23 mouse cellular contexts compared by ENCODE assay signal in genomic region chr10:37270236-37271000, GRCm38 (mm10).
DNase-seq lines count a peak whose midpoint lies in the region; ATAC-seq and TF ChIP-seq lines count a peak whose summit lies in the region.
"Had no signal": no experiment of that assay in that cellular context is flagged by ENCODE, and none has a peak within 500 bp of the region (broad histone marks: within the 10 kb centered on the region; RNA-seq: fewer than 3 reads in every experiment).

No protein-coding gene starts in this region.

- H3K36me3 ChIP-seq in midbrain, embryonic 14.5 days (ENCODE audit: control insufficient read depth, insufficient read depth, low read length): no peaks in the 10 kb centered on the region
- no peaks in the 10 kb centered on the region for H3K36me3 ChIP-seq in forebrain, embryonic 13.5 days (ENCODE audit: poor library complexity, severe bottlenecking)
- H3K36me3 ChIP-seq: embryonic facial prominence, embryonic 12.5 days; forebrain, embryonic 12.5 days; G1E; heart, embryonic 13.5 days; hindbrain, embryonic 12.5 days; liver, embryonic 13.5 days had no signal

- no peaks in the 10 kb centered on the region for H3K27me3 ChIP-seq in midbrain, embryonic 14.5 days (ENCODE audit: control insufficient read depth, insufficient read depth, low read length)
- H3K27me3 ChIP-seq in forebrain, embryonic 13.5 days: no peaks in the 10 kb centered on the region
- H3K27me3 ChIP-seq: embryonic facial prominence, embryonic 12.5 days; forebrain, embryonic 12.5 days; heart, embryonic 13.5 days; hindbrain, embryonic 12.5 days; liver, embryonic 13.5 days; Patski had no signal

- no peak overlapping the region for H3K4me3 ChIP-seq in left cerebral cortex, adult 2 months
- no peak overlapping the region for H3K4me3 ChIP-seq in midbrain, embryonic 14.5 days (replicated peaks; ENCODE audit: low read depth, low read length)
- no peak overlapping the region for H3K4me3 ChIP-seq in forebrain, embryonic 13.5 days
- H3K4me3 ChIP-seq: embryonic facial prominence, embryonic 12.5 days; forebrain, embryonic 12.5 days; heart, embryonic 13.5 days; hindbrain, embryonic 12.5 days; liver, embryonic 13.5 days had no signal

- 85% methylated on average over 10 of the region's 10 CpGs for WGBS in midbrain, embryonic 14.5 days
- WGBS in forebrain, embryonic 13.5 days: 86% methylated on average over 10 of the region's 10 CpGs

- DNase-seq in cerebellum, postnatal 36 days: peak; percentile 3 to 9
- peak; percentile 5 for DNase-seq in left cerebral cortex, postnatal 4 days
- DNase-seq in left cerebral cortex, adult 2 months (ENCODE audit: extremely low spot score in 1 of 2, low spot score in 2 of 2): no peak
- peak; percentile 17 for DNase-seq in brain, adult 2 months (ENCODE audit: low read depth, low spot score)
- peak; percentile 17 for DNase-seq in midbrain, embryonic 14.5 days
- DNase-seq: adrenal gland, postnatal 36 days; heart, adult 18-20 months; heart, postnatal 14 days; kidney, adult 2 months; kidney, postnatal 25 days; liver, embryonic 13.5 days; lung, adult 2 months; lung, postnatal 14 days; right cerebral cortex, postnatal 14 days; thymus, postnatal 25 days had no signal

- no peak for ATAC-seq in cerebellum, adult (ENCODE audit: insufficient number of reproducible peaks, low FRiP score, low TSS enrichment)
- no peak for ATAC-seq in midbrain, embryonic 14.5 days (ENCODE audit: low FRiP score, low TSS enrichment)
- ATAC-seq in forebrain, embryonic 13.5 days: no peak
- ATAC-seq: Patski had no signal

- TF ChIP-seq CTCF in left cerebral cortex, adult 2 months (IDR thresholded peaks at IDR 0.05): no peak

- no peak overlapping the region for H3K27ac ChIP-seq in left cerebral cortex, adult 2 months
- H3K27ac ChIP-seq in midbrain, embryonic 14.5 days (replicated peaks; ENCODE audit: low read depth, low read length): no peak overlapping the region
- H3K27ac ChIP-seq in forebrain, embryonic 13.5 days: no peak overlapping the region
- H3K27ac ChIP-seq: embryonic facial prominence, embryonic 12.5 days; forebrain, embryonic 12.5 days; heart, embryonic 13.5 days; hindbrain, embryonic 12.5 days; liver, embryonic 13.5 days had no signal

- no peak overlapping the region for H3K9ac ChIP-seq in midbrain, embryonic 14.5 days (replicated peaks; ENCODE audit: low read length)
- no peak overlapping the region for H3K9ac ChIP-seq in forebrain, embryonic 13.5 days
- H3K9ac ChIP-seq: embryonic facial prominence, embryonic 12.5 days; forebrain, embryonic 12.5 days; heart, embryonic 13.5 days; hindbrain, embryonic 12.5 days; liver, embryonic 13.5 days had no signal

- no peak overlapping the region for H3K4me2 ChIP-seq in midbrain, embryonic 14.5 days (ENCODE audit: low read length)
- H3K4me2 ChIP-seq in forebrain, embryonic 13.5 days: no peak overlapping the region
- H3K4me2 ChIP-seq: embryonic facial prominence, embryonic 12.5 days; forebrain, embryonic 12.5 days; heart, embryonic 13.5 days; hindbrain, embryonic 12.5 days; liver, embryonic 13.5 days had no signal

- H3K9me3 ChIP-seq in midbrain, embryonic 14.5 days (ENCODE audit: control insufficient read depth, low read length): no peaks in the 10 kb centered on the region
- H3K9me3 ChIP-seq in forebrain, embryonic 13.5 days (replicated peaks): no peaks in the 10 kb centered on the region
- H3K9me3 ChIP-seq: embryonic facial prominence, embryonic 12.5 days; forebrain, embryonic 12.5 days; G1E; heart, embryonic 13.5 days; hindbrain, embryonic 12.5 days; liver, embryonic 13.5 days had no signal

- no peaks in the 10 kb centered on the region for H3K4me1 ChIP-seq in midbrain, embryonic 14.5 days (ENCODE audit: control insufficient read depth, insufficient read depth, low read length)
- H3K4me1 ChIP-seq in forebrain, embryonic 13.5 days: no peaks in the 10 kb centered on the region
- H3K4me1 ChIP-seq: embryonic facial prominence, embryonic 12.5 days; forebrain, embryonic 12.5 days; heart, embryonic 13.5 days; hindbrain, embryonic 12.5 days; liver, embryonic 13.5 days had no signal

- intact Hi-C loops in left cerebral cortex, postnatal 4 days (cut with DNase I): no loop called here
- intact Hi-C loops in left cerebral cortex, adult 2 months (cut with DNase I): no loop called here

Comparison
In these comparisons a context has a peak if more than half of its experiments do, and no peak if none do; other contexts are left out.
1. DNase-seq: peak in cerebellum, postnatal 36 days (2 of 2), left cerebral cortex, postnatal 4 days (single experiment), brain, adult 2 months (single experiment) and midbrain, embryonic 14.5 days (single experiment); none in left cerebral cortex, adult 2 months (0 of 2).